ENCODE assay signal across 26 mouse cellular contexts in the genomic region with DNA sequence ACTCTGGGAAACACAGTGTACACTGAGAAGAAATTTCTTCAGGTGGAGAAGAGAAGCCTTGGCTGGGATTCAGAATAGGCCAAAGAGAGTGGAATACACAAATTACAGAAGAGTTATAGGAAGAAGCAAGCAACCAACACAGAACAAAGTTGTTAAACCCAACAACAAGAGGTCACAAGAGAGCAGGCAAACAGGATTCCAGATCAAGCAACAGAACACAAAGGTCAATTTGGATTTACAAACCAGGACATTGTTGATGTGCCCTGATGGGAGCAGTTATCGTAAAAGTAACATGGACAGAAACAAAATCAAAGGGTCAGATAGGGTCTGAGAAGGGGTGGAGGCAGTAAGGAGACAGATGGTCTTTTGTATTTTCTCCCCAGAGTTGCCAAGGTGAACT. TPM values are rescaled to one million over a fixed set of nuclear protein-coding genes. Genes with fewer than 3 reads are reported as not detected.
DNase-seq lines count a peak whose midpoint lies in the region; ATAC-seq and TF ChIP-seq lines count a peak whose summit lies in the region.
"Had no signal": no experiment of that assay in that cellular context is flagged by ENCODE, and none has a peak within 500 bp of the region (broad histone marks: within the 10 kb centered on the region; RNA-seq: fewer than 3 reads in every experiment).

No protein-coding gene starts in this region.

- peak; percentile 20 for DNase-seq in heart, embryonic 10.5 days (ENCODE audit: low spot score)
- no peak for DNase-seq in heart, adult 18-20 months
- DNase-seq in liver, embryonic 11.5 days (ENCODE audit: low spot score): peak; percentile 8
- DNase-seq in liver: no peak
- no peak for DNase-seq in embryonic facial prominence, embryonic 10.5 days (ENCODE audit: low spot score)
- no peak for DNase-seq in liver, postnatal 0 days
- DNase-seq in left cerebral cortex, postnatal 36 days (ENCODE audit: low spot score in 2 of 2): no peak
- no peak for DNase-seq in embryo, embryonic 10 days (ENCODE audit: low spot score)
- DNase-seq: adrenal gland, adult 8-10 months; adrenal gland, postnatal 14 days; adrenal gland, postnatal 36 days; cerebellum, adult 11-12 months; cerebellum, adult 2 months; cerebellum, adult 9-10 months; cerebellum, postnatal 10 days; cerebellum, postnatal 25 days; embryo, embryonic 11 days; forebrain, postnatal 0 days had no signal

- no peak overlapping the region for H3K9ac ChIP-seq in liver, embryonic 11.5 days (ENCODE audit: low read depth, low read length)
- no peak overlapping the region for H3K9ac ChIP-seq in liver, postnatal 0 days (replicated peaks)
- H3K9ac ChIP-seq: embryonic facial prominence, embryonic 12.5 days; forebrain, embryonic 13.5 days; forebrain, embryonic 15.5 days; forebrain, postnatal 0 days had no signal

- TF ChIP-seq CTCF in liver, postnatal 0 days (IDR thresholded peaks at IDR 0.05; ENCODE audit: low read depth): no peak

- H3K27ac ChIP-seq in heart, embryonic 10.5 days: no peak overlapping the region
- H3K27ac ChIP-seq in liver, embryonic 11.5 days (ENCODE audit: low read depth, low read length): no peak overlapping the region
- H3K27ac ChIP-seq in embryonic facial prominence, embryonic 10.5 days (replicated peaks): 0 out of 2 replicates have a peak overlapping the region, but pooled peaks have one; percentile 10
- 0 out of 2 replicates have a peak overlapping the region, but pooled peaks have one; percentile 23 for H3K27ac ChIP-seq in liver, postnatal 0 days (ENCODE audit: low read depth)
- H3K27ac ChIP-seq: embryonic facial prominence, embryonic 12.5 days; forebrain, embryonic 13.5 days; forebrain, embryonic 15.5 days had no signal

- H3K4me1 ChIP-seq in heart, embryonic 10.5 days: peaks cover 30% of the 10 kb centered on the region
- peaks cover 17% of the 10 kb centered on the region for H3K4me1 ChIP-seq in liver, embryonic 11.5 days (replicated peaks; ENCODE audit: control insufficient read depth, insufficient read depth, low read length)
- H3K4me1 ChIP-seq in embryonic facial prominence, embryonic 10.5 days: peaks cover 31% of the 10 kb centered on the region
- H3K4me1 ChIP-seq in liver, postnatal 0 days (ENCODE audit: insufficient read depth): no peaks in the 10 kb centered on the region; the same call in 1 of the 2 replicates

- no peaks in the 10 kb centered on the region for H3K36me3 ChIP-seq in heart, embryonic 10.5 days
- no peaks in the 10 kb centered on the region for H3K36me3 ChIP-seq in liver, embryonic 11.5 days (ENCODE audit: control insufficient read depth, insufficient read depth, low read length)
- no peaks in the 10 kb centered on the region for H3K36me3 ChIP-seq in embryonic facial prominence, embryonic 10.5 days (replicated peaks)
- no peaks in the 10 kb centered on the region for H3K36me3 ChIP-seq in liver, postnatal 0 days (replicated peaks; ENCODE audit: insufficient read depth, low read length)
- H3K36me3 ChIP-seq: embryonic facial prominence, embryonic 12.5 days; forebrain, embryonic 15.5 days had no signal

- WGBS in heart, embryonic 10.5 days: 82% methylated on average over 1 of the region's 1 CpGs
- 88% methylated on average over 1 of the region's 1 CpGs for WGBS in liver, embryonic 11.5 days
- WGBS in embryonic facial prominence, embryonic 10.5 days: 68% methylated on average over 1 of the region's 1 CpGs
- 74% methylated on average over 1 of the region's 1 CpGs for WGBS in liver, postnatal 0 days (ENCODE audit: insufficient replicate concordance)

- intact Hi-C loops in left cerebral cortex, postnatal 36 days (cut with DNase I): no loop called here

- no peak for TF ChIP-seq EP300 in liver, postnatal 0 days (IDR thresholded peaks at IDR 0.05; ENCODE audit: low read depth)

- no peaks in the 10 kb centered on the region for H3K9me3 ChIP-seq in heart, embryonic 10.5 days
- H3K9me3 ChIP-seq in liver, embryonic 11.5 days (ENCODE audit: control insufficient read depth, low read length): no peaks in the 10 kb centered on the region
- H3K9me3 ChIP-seq in embryonic facial prominence, embryonic 10.5 days: no peaks in the 10 kb centered on the region
- no peaks in the 10 kb centered on the region for H3K9me3 ChIP-seq in liver, postnatal 0 days (ENCODE audit: low read length)
- H3K9me3 ChIP-seq: embryonic facial prominence, embryonic 12.5 days; forebrain, embryonic 13.5 days; forebrain, embryonic 15.5 days had no signal

- no peak overlapping the region for H3K4me2 ChIP-seq in liver, embryonic 11.5 days
- H3K4me2 ChIP-seq in liver, postnatal 0 days (ENCODE audit: low read depth, low read length): no peak overlapping the region
- H3K4me2 ChIP-seq: embryonic facial prominence, embryonic 12.5 days; forebrain, embryonic 13.5 days; forebrain, embryonic 15.5 days had no signal

- no peak overlapping the region for H3K4me3 ChIP-seq in heart, embryonic 10.5 days
- H3K4me3 ChIP-seq in liver, embryonic 11.5 days (ENCODE audit: low read depth, low read length): no peak overlapping the region
- no peak overlapping the region for H3K4me3 ChIP-seq in embryonic facial prominence, embryonic 10.5 days
- no peak overlapping the region for H3K4me3 ChIP-seq in liver, postnatal 0 days (ENCODE audit: low read depth, low read length)
- H3K4me3 ChIP-seq: embryonic facial prominence, embryonic 12.5 days; forebrain, embryonic 13.5 days; forebrain, embryonic 15.5 days had no signal

- no peak for ATAC-seq in liver, embryonic 11.5 days (replicated peaks; ENCODE audit: low FRiP score)
- ATAC-seq in liver, postnatal 0 days: peak; percentile 56
- ATAC-seq: forebrain, embryonic 13.5 days; forebrain, embryonic 15.5 days; forebrain, postnatal 0 days had no signal

- H3K27me3 ChIP-seq in heart, embryonic 10.5 days (ENCODE audit: insufficient read depth, poor library complexity, severe bottlenecking): no peaks in the 10 kb centered on the region
- H3K27me3 ChIP-seq in liver, embryonic 11.5 days (replicated peaks; ENCODE audit: control insufficient read depth, insufficient read depth, low read length): no peaks in the 10 kb centered on the region
- no peaks in the 10 kb centered on the region for H3K27me3 ChIP-seq in embryonic facial prominence, embryonic 10.5 days (replicated peaks; ENCODE audit: low read depth, poor library complexity, severe bottlenecking)
- H3K27me3 ChIP-seq in liver, postnatal 0 days (ENCODE audit: insufficient read depth, low read length): no peaks in the 10 kb centered on the region
- H3K27me3 ChIP-seq: embryonic facial prominence, embryonic 12.5 days; forebrain, embryonic 13.5 days; forebrain, embryonic 15.5 days had no signal

RNA-seq across cellular contexts. Expression of a gene that starts 9.0 kb away (rescaled TPM):
- polyA plus RNA-seq in heart, embryonic 10.5 days (2016; fragmentation: Nextera tagmentation; extraction: Ambion mirVana): 12.5 and 15.3 TPM in 2 replicates
- total RNA-seq in heart, adult 18-20 months (2021): 1 to 10 TPM; 1.3 to 1.5 TPM
- polyA plus RNA-seq in liver, embryonic 11.5 days (2014; fragmentation: Nextera tagmentation; extraction: Ambion mirVana): 12.0 and 14.3 TPM in 2 replicates
- polyA plus RNA-seq in embryonic facial prominence, embryonic 10.5 days (2016; fragmentation: Nextera tagmentation; extraction: Ambion mirVana): 17.7 and 17.9 TPM in 2 replicates
- 2.8 TPM in 2 replicates for polyA plus RNA-seq in liver, postnatal 0 days (2015; fragmentation: Nextera tagmentation; extraction: Ambion mirVana)
- total RNA-seq in left cerebral cortex, postnatal 36 days (2021): 1 to 10 TPM; 7.1 to 9.0 TPM

RNA-seq across cellular contexts. Expression of a gene that starts 38.8 kb away (rescaled TPM):
- 3,213 and 4,348 TPM in 2 replicates for polyA plus RNA-seq in heart, embryonic 10.5 days (2016; fragmentation: Nextera tagmentation; extraction: Ambion mirVana)
- 1 to 10 TPM; 5.4 to 6.8 TPM for total RNA-seq in heart, adult 18-20 months (2021)
- 800 and 828 TPM in 2 replicates for polyA plus RNA-seq in liver, embryonic 11.5 days (2014; fragmentation: Nextera tagmentation; extraction: Ambion mirVana)
- polyA plus RNA-seq in embryonic facial prominence, embryonic 10.5 days (2016; fragmentation: Nextera tagmentation; extraction: Ambion mirVana): 1,878 and 2,201 TPM in 2 replicates
- 117 and 119 TPM in 2 replicates for polyA plus RNA-seq in liver, postnatal 0 days (2015; fragmentation: Nextera tagmentation; extraction: Ambion mirVana)
- total RNA-seq in left cerebral cortex, postnatal 36 days (2021): 100 to 1,000 TPM in 1 of 2 experiments, 10 to 100 TPM in 1; 99.8 to 118 TPM

RNA-seq across cellular contexts. Expression of a gene that starts 45.6 kb away (rescaled TPM):
- polyA plus RNA-seq in heart, embryonic 10.5 days (2016; fragmentation: Nextera tagmentation; extraction: Ambion mirVana): 3.9 and 4.3 TPM in 2 replicates
- not detected for total RNA-seq in heart, adult 18-20 months (2021)
- polyA plus RNA-seq in liver, embryonic 11.5 days (2014; fragmentation: Nextera tagmentation; extraction: Ambion mirVana): 0.69 and 1.0 TPM in 2 replicates
- polyA plus RNA-seq in embryonic facial prominence, embryonic 10.5 days (2016; fragmentation: Nextera tagmentation; extraction: Ambion mirVana): 0.26 and 0.34 TPM in 2 replicates
- polyA plus RNA-seq in liver, postnatal 0 days (2015; fragmentation: Nextera tagmentation; extraction: Ambion mirVana): 0.15 and 2.7 TPM in 2 replicates
- total RNA-seq in left cerebral cortex, postnatal 36 days (2021): not detected
- total RNA-seq: adrenal gland, adult 18-20 months; adrenal gland, adult 8-10 months; adrenal gland, postnatal 36 days; ES-E14; forebrain, postnatal 0 days; MEL had no signal
- polyA plus RNA-seq: C2C12; cerebellum, adult 2 months; cortical plate, adult 2 months had no signal

Comparison
In these comparisons a context has a peak if more than half of its experiments do, and no peak if none do; other contexts are left out.
1. DNase-seq: peak in heart, embryonic 10.5 days (single experiment) and liver, embryonic 11.5 days (single experiment); none in heart, adult 18-20 months (0 of 2), liver (single experiment), embryonic facial prominence, embryonic 10.5 days (single experiment), liver, postnatal 0 days (single experiment), left cerebral cortex, postnatal 36 days (0 of 2) and embryo, embryonic 10 days (single experiment).
2. H3K27ac ChIP-seq: peak in embryonic facial prominence, embryonic 10.5 days (single experiment) and liver, postnatal 0 days (single experiment); none in heart, embryonic 10.5 days (single experiment) and liver, embryonic 11.5 days (single experiment).